Mouse (Mus musculus): ENCODE measurements at regions not wholly inside any gene's neighbourhood (a gene's known extent, or its start where the extent isn't known, plus 50 kb on each side); places are given as distances from the start of the nearest gene placed in this dataset.

DNA sequence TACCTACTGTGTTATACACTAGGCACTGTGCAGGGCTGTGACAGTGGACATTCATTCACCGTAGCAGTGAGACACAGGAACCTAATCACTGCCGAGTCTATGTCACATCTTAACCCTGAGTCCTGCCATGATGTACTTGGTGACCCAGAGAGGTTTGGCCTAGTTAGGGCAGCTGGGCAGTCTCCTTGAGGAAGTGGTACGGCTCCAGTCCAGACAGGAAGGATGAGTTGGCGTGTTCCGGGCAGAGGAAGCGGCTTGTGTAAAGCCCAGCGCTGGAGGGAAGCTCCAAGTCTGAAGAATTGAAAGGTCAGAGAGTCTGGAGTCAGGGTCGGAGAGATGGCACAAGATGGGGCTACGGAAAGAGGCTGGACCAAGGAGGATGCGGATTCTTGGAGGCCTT is 99.4 kb upstream of the Smim15 start:
- H3K4me1 ChIP-seq (ENCODE audit: control insufficient read depth, insufficient read depth, low read length): peaks cover 3% of the 10 kb centered on the region; the same call in 1 of the 2 replicates
- peak in 1 of 2 experiments; percentile 17 for DNase-seq
- 82% methylated on average over 10 of the region's 10 CpGs for whole genome bisulfite sequencing

GRCm38 (mm10) chr13:107942979-107943378 is 101.3 kb upstream of the Smim15 start:
- Histone ChIP-seq H3K27ac (ENCODE audit: insufficient read depth, low read length) (no peak overlapping the region), H3K4me1 (ENCODE audit: control insufficient read depth, insufficient read depth, low read length) (peaks cover 3% of the 10 kb centered on the region; the same call in 1 of the 2 replicates), H3K4me3 (replicated peaks; ENCODE audit: insufficient read depth, low read depth, low read length) (no peak overlapping the region), H3K27me3 (ENCODE audit: control insufficient read depth, insufficient read depth, low read length) (no peaks in the 10 kb centered on the region)
- DNase-seq: no peak
- WGBS: 80% methylated on average over 4 of the region's 4 CpGs
- TF ChIP-seq POLR2A (IDR thresholded peaks at IDR 0.05; ENCODE audit: borderline replicate concordance, insufficient read depth, low read length) (no peak), CTCF (IDR thresholded peaks at IDR 0.05; ENCODE audit: borderline replicate concordance, insufficient read depth, low read depth, low read length) (no peak)

More for the DNA sequence above, 99.4 kb upstream of the Smim15 start:
- H3K27ac ChIP-seq (ENCODE audit: insufficient read depth, low read length): no peak overlapping the region
- H3K27me3 ChIP-seq (ENCODE audit: control insufficient read depth, insufficient read depth, low read length): no peaks in the 10 kb centered on the region
- TF ChIP-seq POLR2A (IDR thresholded peaks at IDR 0.05; ENCODE audit: borderline replicate concordance, insufficient read depth, low read length) (no peak), CTCF (IDR thresholded peaks at IDR 0.05; ENCODE audit: borderline replicate concordance, insufficient read depth, low read depth, low read length) (no peak)
- H3K4me3 ChIP-seq (replicated peaks; ENCODE audit: insufficient read depth, low read depth, low read length): no peak overlapping the region

GRCm38 (mm10) chr13:107942297-107942962 is 101.8 kb upstream of the Smim15 start:
- Histone ChIP-seq H3K4me3 (replicated peaks; ENCODE audit: insufficient read depth, low read depth, low read length) (no peak overlapping the region), H3K4me1 (ENCODE audit: control insufficient read depth, insufficient read depth, low read length) (peaks cover 3% of the 10 kb centered on the region; the same call in 1 of the 2 replicates), H3K27me3 (ENCODE audit: control insufficient read depth, insufficient read depth, low read length) (no peaks in the 10 kb centered on the region), H3K27ac (ENCODE audit: insufficient read depth, low read length) (no peak overlapping the region)
- DNase-seq: no peak
- WGBS: 65% methylated on average over 11 of the region's 11 CpGs
- TF ChIP-seq POLR2A (IDR thresholded peaks at IDR 0.05; ENCODE audit: borderline replicate concordance, insufficient read depth, low read length): no peak
- no peak for TF ChIP-seq CTCF (IDR thresholded peaks at IDR 0.05; ENCODE audit: borderline replicate concordance, insufficient read depth, low read depth, low read length)

DNA sequence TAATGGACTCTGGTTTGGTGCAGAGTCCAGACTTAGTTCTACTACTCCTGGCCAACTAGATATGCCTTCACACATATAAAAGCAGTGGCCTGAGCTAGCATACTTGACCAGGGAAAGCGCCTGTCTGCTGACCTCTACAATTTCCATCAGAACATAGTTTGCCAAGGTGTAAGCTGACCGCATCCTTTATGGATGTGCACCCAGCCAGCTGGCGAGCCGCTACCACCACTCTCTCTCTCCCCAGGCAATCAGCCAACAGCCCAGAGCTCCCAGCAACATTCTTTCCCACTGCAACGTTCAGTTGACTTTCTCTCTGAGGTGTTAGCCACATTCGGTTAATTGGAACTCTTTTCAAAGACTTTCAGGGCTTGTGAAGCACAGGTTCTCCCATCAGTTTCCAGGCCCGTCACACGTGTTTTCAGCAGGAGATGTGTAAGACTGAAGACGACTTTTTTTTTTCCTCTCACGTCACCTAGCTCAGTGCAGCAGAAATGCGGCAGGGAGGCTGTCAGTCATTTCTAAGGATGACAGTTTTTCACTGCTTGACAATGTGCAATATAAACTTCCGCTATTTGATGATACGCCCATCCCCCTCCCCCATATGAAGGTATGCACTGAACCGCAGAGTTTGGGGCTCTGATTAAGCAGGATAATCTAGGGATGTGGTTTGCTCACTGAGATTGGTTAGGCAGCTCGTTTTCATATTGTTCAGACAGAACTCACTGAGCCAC is 104.2 kb upstream of the Smim15 start:
- 18% methylated on average over 15 of the region's 15 CpGs for WGBS

GRCm38 (mm10) chr13:107935611-107936010 is 108.6 kb upstream of the Smim15 start:
- no peak for DNase-seq
- Histone ChIP-seq H3K27ac (ENCODE audit: insufficient read depth, low read length) (no peak overlapping the region), H3K4me1 (ENCODE audit: control insufficient read depth, insufficient read depth, low read length) (peaks cover 3% of the 10 kb centered on the region; the same call in 1 of the 2 replicates), H3K27me3 (ENCODE audit: control insufficient read depth, insufficient read depth, low read length) (no peaks in the 10 kb centered on the region; the same call in 1 of the 2 replicates), H3K4me3 (replicated peaks; ENCODE audit: insufficient read depth, low read depth, low read length) (no peak overlapping the region)
- WGBS: 45% methylated on average over 12 of the region's 12 CpGs
- TF ChIP-seq POLR2A (IDR thresholded peaks at IDR 0.05; ENCODE audit: borderline replicate concordance, insufficient read depth, low read length) (no peak), CTCF (IDR thresholded peaks at IDR 0.05; ENCODE audit: borderline replicate concordance, insufficient read depth, low read depth, low read length) (no peak)

More for the DNA sequence above, 104.2 kb upstream of the Smim15 start:
- Histone ChIP-seq H3K4me3 (replicated peaks; ENCODE audit: insufficient read depth, low read depth, low read length) (no peak overlapping the region), H3K27ac (ENCODE audit: insufficient read depth, low read length) (no peak overlapping the region), H3K4me1 (ENCODE audit: control insufficient read depth, insufficient read depth, low read length) (peaks cover 3% of the 10 kb centered on the region; the same call in 1 of the 2 replicates), H3K27me3 (ENCODE audit: control insufficient read depth, insufficient read depth, low read length) (no peaks in the 10 kb centered on the region; the same call in 1 of the 2 replicates)
- peak in 1 of 2 experiments; percentile 36 for DNase-seq
- TF ChIP-seq POLR2A (IDR thresholded peaks at IDR 0.05; ENCODE audit: borderline replicate concordance, insufficient read depth, low read length): no peak
- no peak for TF ChIP-seq CTCF (IDR thresholded peaks at IDR 0.05; ENCODE audit: borderline replicate concordance, insufficient read depth, low read depth, low read length)

DNA sequence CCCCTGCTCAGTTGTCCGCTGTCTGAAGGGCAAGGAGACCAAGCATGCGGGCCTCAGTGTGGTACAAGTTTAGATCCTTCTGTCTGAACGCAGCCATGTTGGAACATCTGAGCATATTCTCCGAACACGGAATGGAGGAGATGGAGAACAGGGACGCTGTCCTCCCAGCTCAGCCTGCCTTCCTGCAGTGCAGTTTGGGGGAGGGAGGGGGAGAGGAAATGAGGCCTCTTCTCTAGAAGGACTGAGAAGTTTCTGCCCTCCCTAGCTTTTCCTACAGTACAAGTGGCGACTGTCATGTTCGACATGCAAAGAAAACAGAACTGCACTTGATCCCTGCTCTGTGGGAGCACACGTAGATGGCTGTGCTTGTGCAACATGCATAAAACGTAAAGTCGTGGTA is 109.6 kb upstream of the Smim15 start:
- DNase-seq: no peak
- Histone ChIP-seq H3K4me3 (replicated peaks; ENCODE audit: insufficient read depth, low read depth, low read length) (no peak overlapping the region), H3K27me3 (ENCODE audit: control insufficient read depth, insufficient read depth, low read length) (no peaks in the 10 kb centered on the region; the same call in 1 of the 2 replicates), H3K4me1 (ENCODE audit: control insufficient read depth, insufficient read depth, low read length) (no peaks in the 10 kb centered on the region), H3K27ac (ENCODE audit: insufficient read depth, low read length) (no peak overlapping the region)
- 53% methylated on average over 11 of the region's 11 CpGs for WGBS
- TF ChIP-seq CTCF (IDR thresholded peaks at IDR 0.05; ENCODE audit: borderline replicate concordance, insufficient read depth, low read depth, low read length) (no peak), POLR2A (IDR thresholded peaks at IDR 0.05; ENCODE audit: borderline replicate concordance, insufficient read depth, low read length) (no peak)

DNA sequence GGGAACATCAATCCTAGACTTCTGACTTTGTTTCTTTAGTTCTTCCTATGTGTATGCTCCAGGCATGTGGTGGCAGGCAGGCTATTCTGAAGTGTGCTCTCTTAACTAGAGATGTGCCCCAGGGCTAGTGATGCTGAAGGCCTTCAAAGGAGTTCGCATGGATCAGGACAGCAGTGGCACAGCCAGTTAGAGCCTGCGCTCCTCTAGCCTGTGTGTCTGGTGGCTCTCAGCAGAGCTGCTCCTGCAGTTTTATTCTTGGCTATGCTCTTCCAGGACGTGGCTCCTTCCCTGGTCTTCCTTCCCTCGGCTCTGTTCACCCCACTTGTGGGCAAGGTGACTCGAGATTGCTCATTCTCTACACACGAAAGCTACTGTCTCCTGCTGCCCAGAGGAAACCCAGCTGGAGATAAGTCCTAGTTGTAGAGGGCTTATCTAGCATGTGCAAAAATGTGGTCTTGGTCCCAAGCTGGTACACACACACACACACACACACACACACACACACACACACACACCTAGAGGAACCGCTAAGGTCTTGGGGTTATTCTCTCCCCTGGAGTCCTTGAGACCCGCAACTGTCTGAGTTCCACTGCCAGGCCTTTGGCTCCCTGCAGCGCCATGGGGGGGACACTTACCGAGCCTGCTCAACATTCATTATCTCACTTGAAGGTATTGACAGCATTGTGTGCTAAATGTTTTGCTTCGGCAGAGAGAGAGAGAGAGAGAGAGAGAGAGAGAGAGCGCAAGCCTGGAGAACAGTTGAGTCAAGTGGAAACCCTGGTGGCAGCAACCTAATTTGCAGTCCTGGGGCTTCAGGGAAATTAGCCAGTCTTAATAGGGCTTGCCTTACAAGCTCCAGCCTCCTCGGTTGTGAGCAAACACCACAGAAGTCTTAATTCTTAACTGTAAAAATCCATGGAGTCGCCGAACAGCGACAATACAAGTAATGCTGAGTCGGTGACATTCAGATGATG is 110.4 kb upstream of the Smim15 start:
- TF ChIP-seq CTCF (IDR thresholded peaks at IDR 0.05; ENCODE audit: borderline replicate concordance, insufficient read depth, low read depth, low read length) (no peak), POLR2A (IDR thresholded peaks at IDR 0.05; ENCODE audit: borderline replicate concordance, insufficient read depth, low read length) (no peak)
- whole genome bisulfite sequencing: 52% methylated on average over 17 of the region's 17 CpGs
- no peaks in the 10 kb centered on the region; the same call in 1 of the 2 replicates for H3K27me3 ChIP-seq (ENCODE audit: control insufficient read depth, insufficient read depth, low read length)
- H3K27ac ChIP-seq (ENCODE audit: insufficient read depth, low read length): no peak overlapping the region
- no peak overlapping the region for H3K4me3 ChIP-seq (replicated peaks; ENCODE audit: insufficient read depth, low read depth, low read length)
- no peak for DNase-seq
- no peaks in the 10 kb centered on the region for H3K4me1 ChIP-seq (ENCODE audit: control insufficient read depth, insufficient read depth, low read length)

Measured in cerebellum, adult 2 months (tissue).